Mouse (Mus musculus) limb, embryonic 12.5 days (tissue): ENCODE results near the gene Adamtsl1. TPM values are rescaled to one million over a fixed set of nuclear protein-coding genes. Genes with fewer than 3 reads are reported as not detected.

ENCODE experiments used
- ATAC-seq: fragments of 200-750 bp; cut with Nextera tagmentation; 2 replicates; pipeline ENCODE4 v1.8.0; 2017; ENCODE audit warnings: low read depth, moderate TSS enrichment; ENCODE audit not compliant: insufficient number of reproducible peaks, insufficient read depth, low FRiP score, low TSS enrichment
- H3K27ac ChIP-seq: fragments of 300-500 bp; sonication (generic); 2 replicates; pipeline ENCODE4 v1.5.1; 2016; ENCODE audit warnings: mild to moderate bottlenecking, moderate library complexity
- H3K27me3 ChIP-seq: fragments of 300-500 bp; sonication (generic); 2 replicates; pipeline ENCODE4 v1.6.1; 2016; ENCODE audit warnings: mild to moderate bottlenecking, moderate library complexity
- H3K36me3 ChIP-seq: fragments of 300-500 bp; sonication (generic); 2 replicates; pipeline ENCODE4 v1.6.1; 2016; ENCODE audit warnings: mild to moderate bottlenecking, moderate library complexity
- H3K4me1 ChIP-seq: fragments of 300-500 bp; sonication (generic); replicated peaks from 2 replicates; pipeline ENCODE4 v1.6.1; 2016
- H3K4me2 ChIP-seq: fragments of 300-500 bp; sonication (generic); 2 replicates; pipeline ENCODE4 v1.6.1; 2016; ENCODE audit warnings: mild to moderate bottlenecking, moderate library complexity
- H3K4me3 ChIP-seq: fragments of 300-500 bp; sonication (generic); replicated peaks from 2 replicates; pipeline ENCODE4 v1.5.1; 2016; ENCODE audit warnings: mild to moderate bottlenecking
- H3K9ac ChIP-seq: fragments of 300-500 bp; sonication (generic); replicated peaks from 2 replicates; pipeline ENCODE4 v1.6.1; 2016; ENCODE audit warnings: mild to moderate bottlenecking, moderate library complexity
- H3K9me3 ChIP-seq: fragments of 300-500 bp; sonication (generic); 2 replicates; pipeline ENCODE4 v1.6.1; 2016; ENCODE audit warnings: mild to moderate bottlenecking, moderate library complexity
- WGBS: fragments of 180-500 bp; shearing (Covaris S2); methylation state at CpG from one replicate; pipeline ENCODE4 v1.1.7; 2016; 5-methylcytosine and 5-hydroxymethylcytosine counted together
- polyA plus RNA-seq: library from polyadenylated mRNA; unstranded; fragments of >200 nt; fragmentation: Nextera tagmentation; extraction: Ambion mirVana; gene quantifications from 2 replicates; pipeline ENCODE4 v1.2.1, GENCODE M21; 2016

The Adamtsl1 gene
- polyA plus RNA-seq, 1 experiment from 2014 or later, result 29.2 TPM

DNA sequence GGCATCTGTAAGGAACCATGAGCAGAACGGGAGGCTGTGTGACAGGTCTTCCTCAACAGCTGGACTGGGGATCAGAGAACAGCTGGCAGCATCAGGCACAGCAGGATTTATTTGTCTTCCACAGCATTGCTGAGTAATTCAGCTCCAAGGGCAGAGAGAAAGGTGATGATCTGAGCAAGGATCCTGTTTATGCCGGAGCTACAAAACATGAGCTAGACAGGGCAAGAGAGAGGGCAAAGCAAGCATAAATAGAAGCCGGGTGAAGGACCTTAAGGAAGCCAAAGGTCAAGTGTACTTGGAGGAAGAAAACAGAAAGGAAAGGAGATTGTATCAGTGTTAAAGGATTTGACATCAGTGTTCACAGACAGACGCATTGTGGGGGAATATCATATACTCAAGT lies 158.3 kb downstream of the Adamtsl1 start:
- Histone ChIP-seq H3K4me2 (no peak overlapping the region), H3K9me3 (no peaks in the 10 kb centered on the region), H3K27me3 (no peaks in the 10 kb centered on the region), H3K4me3 (no peak overlapping the region), H3K4me1 (no peaks in the 10 kb centered on the region), H3K36me3 (no peaks in the 10 kb centered on the region), H3K27ac (no peak overlapping the region), H3K9ac (no peak overlapping the region)
- WGBS, result 51% methylated on average over 4 of the region's 4 CpGs
- ATAC-seq, result no peak

GRCm38 (mm10) chr4:85677621-85678020 lies 163.6 kb downstream of the Adamtsl1 start:
- no peak overlapping the region for H3K9ac ChIP-seq
- no peak for ATAC-seq
- no peak overlapping the region for H3K4me2 ChIP-seq
- no peaks in the 10 kb centered on the region for H3K36me3 ChIP-seq
- 57% methylated on average over 1 of the region's 1 CpGs for WGBS
- no peaks in the 10 kb centered on the region for H3K27me3 ChIP-seq
- H3K9me3 ChIP-seq, result no peaks in the 10 kb centered on the region
- H3K4me1 ChIP-seq, result no peaks in the 10 kb centered on the region
- no peak overlapping the region for H3K4me3 ChIP-seq
- no peak overlapping the region for H3K27ac ChIP-seq

GRCm38 (mm10) chr4:85686160-85686559 lies 172.2 kb downstream of the Adamtsl1 start:
- H3K4me2 ChIP-seq, result no peak overlapping the region
- ATAC-seq, result no peak
- no peak overlapping the region for H3K4me3 ChIP-seq
- H3K9ac ChIP-seq, result no peak overlapping the region
- 85% methylated on average over 4 of the region's 4 CpGs for WGBS
- no peaks in the 10 kb centered on the region for H3K36me3 ChIP-seq
- no peak overlapping the region for H3K27ac ChIP-seq
- H3K27me3 ChIP-seq, result no peaks in the 10 kb centered on the region
- no peaks in the 10 kb centered on the region for H3K9me3 ChIP-seq
- 0 out of 2 replicates have a peak, but pooled peaks cover 5% of the 10 kb centered on the region for H3K4me1 ChIP-seq

DNA sequence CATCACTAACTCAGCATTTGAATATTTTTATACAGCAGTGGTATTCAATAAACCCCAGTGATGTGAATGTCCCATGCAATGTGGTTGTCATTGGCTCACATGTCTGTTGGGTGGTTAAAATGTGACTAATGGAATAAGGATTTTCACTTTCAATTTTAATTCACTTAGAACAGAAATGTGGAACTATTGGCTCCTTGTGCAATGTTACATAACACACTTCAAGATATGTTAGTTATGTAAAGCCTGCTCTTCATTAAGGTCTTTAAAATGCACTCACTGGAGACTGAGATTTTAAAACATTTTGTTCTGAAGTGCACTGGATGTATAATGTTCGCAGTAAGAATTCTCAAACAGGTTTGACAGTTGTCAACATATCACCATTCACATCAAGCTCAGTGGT lies 181.3 kb downstream of the Adamtsl1 start:
- H3K4me3 ChIP-seq, result no peak overlapping the region
- ATAC-seq, result no peak
- H3K4me2 ChIP-seq, result no peak overlapping the region
- H3K9me3 ChIP-seq, result 0 out of 2 replicates have a peak, but pooled peaks cover 3% of the 10 kb centered on the region
- H3K36me3 ChIP-seq, result no peaks in the 10 kb centered on the region
- WGBS, result 72% methylated on average over 1 of the region's 1 CpGs
- H3K9ac ChIP-seq, result no peak overlapping the region
- H3K27ac ChIP-seq, result no peak overlapping the region
- no peaks in the 10 kb centered on the region for H3K27me3 ChIP-seq
- no peaks in the 10 kb centered on the region for H3K4me1 ChIP-seq

GRCm38 (mm10) chr4:85707352-85708057 lies 193.5 kb downstream of the Adamtsl1 start:
- H3K9me3 ChIP-seq, result no peaks in the 10 kb centered on the region
- H3K27ac ChIP-seq, result no peak overlapping the region
- H3K9ac ChIP-seq, result no peak overlapping the region
- no peak for ATAC-seq
- no peaks in the 10 kb centered on the region for H3K36me3 ChIP-seq
- 0 out of 2 replicates have a peak, but pooled peaks cover 4% of the 10 kb centered on the region for H3K4me1 ChIP-seq
- 75% methylated on average over 7 of the region's 7 CpGs for WGBS
- H3K4me2 ChIP-seq, result no peak overlapping the region
- H3K4me3 ChIP-seq, result no peak overlapping the region
- H3K27me3 ChIP-seq, result peaks cover 3% of the 10 kb centered on the region; the same call in 1 of the 2 replicates

- no peak overlapping the region for H3K27ac ChIP-seq
- no peak overlapping the region for H3K9ac ChIP-seq
- H3K36me3 ChIP-seq, result no peaks in the 10 kb centered on the region
- H3K4me2 ChIP-seq, result no peak overlapping the region
- no peak for ATAC-seq
- 0 out of 2 replicates have a peak, but pooled peaks cover 4% of the 10 kb centered on the region for H3K4me1 ChIP-seq
- no peaks in the 10 kb centered on the region for H3K9me3 ChIP-seq
- H3K4me3 ChIP-seq, result no peak overlapping the region
- peaks cover 3% of the 10 kb centered on the region; the same call in 1 of the 2 replicates for H3K27me3 ChIP-seq
- WGBS, result 94% methylated on average over 2 of the region's 2 CpGs
Measured at GRCm38 (mm10) chr4:85709636-85710035, 195.7 kb downstream of the Adamtsl1 start.

DNA sequence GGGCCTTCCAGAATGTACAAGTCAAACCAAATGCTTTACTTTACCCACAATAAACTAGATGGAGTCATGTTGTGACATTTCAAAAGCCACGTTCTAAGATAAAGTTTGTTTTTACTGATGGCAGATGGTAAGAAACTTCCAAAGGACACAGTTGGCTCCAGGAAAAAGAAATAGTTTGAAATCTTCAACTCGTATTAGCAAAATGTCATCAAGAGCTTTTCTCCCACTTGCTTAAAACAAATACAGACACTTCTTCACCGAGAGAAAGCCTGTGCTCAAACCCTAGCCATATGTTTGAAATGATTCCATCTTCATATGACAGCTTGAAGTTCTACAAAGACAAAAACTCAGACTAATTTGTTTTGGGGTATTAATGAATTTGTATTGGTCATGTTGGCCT lies 211.0 kb downstream of the Adamtsl1 start:
- H3K36me3 ChIP-seq, result no peaks in the 10 kb centered on the region
- no peak for ATAC-seq
- no peak overlapping the region for H3K4me3 ChIP-seq
- 81% methylated on average over 3 of the region's 3 CpGs for WGBS
- H3K9me3 ChIP-seq, result no peaks in the 10 kb centered on the region
- H3K27ac ChIP-seq, result no peak overlapping the region
- H3K9ac ChIP-seq, result no peak overlapping the region
- H3K27me3 ChIP-seq, result no peaks in the 10 kb centered on the region
- H3K4me2 ChIP-seq, result no peak overlapping the region
- no peaks in the 10 kb centered on the region for H3K4me1 ChIP-seq

DNA sequence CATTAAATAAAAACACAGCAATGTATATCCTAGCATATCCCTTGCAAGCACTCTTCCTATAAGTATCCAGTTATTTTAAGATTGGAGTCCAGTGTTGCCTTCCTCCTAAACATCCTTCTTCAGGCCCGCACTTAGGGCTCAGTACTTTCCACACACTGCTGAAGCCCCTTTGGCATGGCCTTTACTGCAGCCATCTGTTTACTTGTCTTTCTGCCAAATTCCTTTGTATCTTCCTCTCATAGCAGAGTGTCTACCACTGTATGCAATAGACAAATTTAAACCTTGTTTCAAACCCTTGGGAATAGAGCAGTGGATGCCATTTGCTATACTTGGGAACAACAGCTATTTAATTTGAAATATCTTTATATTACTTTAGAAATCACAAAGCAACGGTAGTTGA lies 213.8 kb downstream of the Adamtsl1 start:
- H3K4me3 ChIP-seq, result no peak overlapping the region
- no peak for ATAC-seq
- H3K9ac ChIP-seq, result no peak overlapping the region
- WGBS, result 86% methylated on average over 2 of the region's 2 CpGs
- no peak overlapping the region for H3K27ac ChIP-seq
- no peak overlapping the region for H3K4me2 ChIP-seq
- no peaks in the 10 kb centered on the region for H3K36me3 ChIP-seq
- H3K9me3 ChIP-seq, result 0 out of 2 replicates have a peak, but pooled peaks cover 3% of the 10 kb centered on the region
- no peaks in the 10 kb centered on the region for H3K27me3 ChIP-seq
- H3K4me1 ChIP-seq, result no peaks in the 10 kb centered on the region

- H3K9ac ChIP-seq, result no peak overlapping the region
- ATAC-seq, result no peak
- WGBS, result 92% methylated on average over 1 of the region's 1 CpGs
- H3K27ac ChIP-seq, result no peak overlapping the region
- 0 out of 2 replicates have a peak, but pooled peaks cover 3% of the 10 kb centered on the region for H3K9me3 ChIP-seq
- H3K36me3 ChIP-seq, result no peaks in the 10 kb centered on the region
- H3K4me2 ChIP-seq, result no peak overlapping the region
- no peaks in the 10 kb centered on the region for H3K4me1 ChIP-seq
- no peak overlapping the region for H3K4me3 ChIP-seq
- H3K27me3 ChIP-seq, result no peaks in the 10 kb centered on the region
Measured at GRCm38 (mm10) chr4:85728416-85728815, 214.4 kb downstream of the Adamtsl1 start.

- H3K27ac ChIP-seq, result no peak overlapping the region
- H3K9me3 ChIP-seq, result no peaks in the 10 kb centered on the region
- 82% methylated on average over 4 of the region's 4 CpGs for whole genome bisulfite sequencing
- H3K4me1 ChIP-seq, result 0 out of 2 replicates have a peak, but pooled peaks cover 5% of the 10 kb centered on the region
- no peak overlapping the region for H3K9ac ChIP-seq
- no peak for ATAC-seq
- H3K36me3 ChIP-seq, result no peaks in the 10 kb centered on the region
- H3K27me3 ChIP-seq, result no peaks in the 10 kb centered on the region
- H3K4me2 ChIP-seq, result no peak overlapping the region
- no peak overlapping the region for H3K4me3 ChIP-seq
Measured at GRCm38 (mm10) chr4:85740478-85740877, 226.5 kb downstream of the Adamtsl1 start.

GRCm38 (mm10) chr4:85741825-85742391 lies 227.9 kb downstream of the Adamtsl1 start:
- Histone ChIP-seq H3K27ac (peak overlapping the region; percentile 8; the same call in 1 of the 2 replicates), H3K4me1 (0 out of 2 replicates have a peak, but pooled peaks cover 5% of the 10 kb centered on the region), H3K4me2 (no peak overlapping the region), H3K4me3 (no peak overlapping the region), H3K36me3 (no peaks in the 10 kb centered on the region), H3K9ac (no peak overlapping the region), H3K27me3 (no peaks in the 10 kb centered on the region), H3K9me3 (no peaks in the 10 kb centered on the region)
- WGBS, result 18% methylated on average over 3 of the region's 3 CpGs
- no peak for ATAC-seq
